Mouse (Mus musculus) limb, embryonic 14.5 days (tissue): ENCODE measurements around the gene Tspan14. TPM values are rescaled to one million over a fixed set of nuclear protein-coding genes. Genes with fewer than 3 reads are reported as not detected.

ENCODE experiments used
- ATAC-seq: fragments of 200-750 bp; cut with Nextera tagmentation; 2 replicates; pipeline ENCODE4 v1.8.0; 2017; ENCODE audit warnings: low read depth, moderate number of reproducible peaks, moderate TSS enrichment; ENCODE audit not compliant: low FRiP score
- DNase-seq: peaks from one replicate; pipeline ENCODE4 v3.0.0-alpha.2; 2015; ENCODE audit warnings: low spot score
- H3K27ac ChIP-seq: fragments of 300-500 bp; sonication (generic); replicated peaks from 2 replicates; pipeline ENCODE4 v1.5.1; 2014; ENCODE audit warnings: low read depth, mild to moderate bottlenecking, low read length, moderate library complexity, mixed read lengths
- H3K27me3 ChIP-seq: fragments of 300-500 bp; sonication (generic); 2 replicates; pipeline ENCODE4 v1.6.1; 2014; ENCODE audit warnings: low read length, mixed read lengths; ENCODE audit not compliant: control insufficient read depth, insufficient read depth
- H3K36me3 ChIP-seq: fragments of 300-500 bp; sonication (generic); 2 replicates; pipeline ENCODE4 v1.6.1; 2014; ENCODE audit warnings: mild to moderate bottlenecking, low read length, moderate library complexity, mixed read lengths; ENCODE audit not compliant: control insufficient read depth, insufficient read depth
- H3K4me1 ChIP-seq: fragments of 300-500 bp; sonication (generic); 2 replicates; pipeline ENCODE4 v1.6.1; 2014; ENCODE audit warnings: antibody characterized with exemption, low read length, mixed read lengths; ENCODE audit not compliant: control insufficient read depth, insufficient read depth
- H3K4me2 ChIP-seq: fragments of 300-500 bp; sonication (generic); replicated peaks from 2 replicates; pipeline ENCODE4 v1.6.1; 2014; ENCODE audit warnings: low read depth, mild to moderate bottlenecking, low read length, moderate library complexity; ENCODE audit not compliant: severe bottlenecking
- H3K4me3 ChIP-seq: fragments of 300-500 bp; sonication (generic); replicated peaks from 2 replicates; pipeline ENCODE4 v1.5.1; 2014; ENCODE audit warnings: low read length
- H3K9ac ChIP-seq: fragments of 300-500 bp; sonication (generic); 2 replicates; pipeline ENCODE4 v1.6.1; 2014; ENCODE audit warnings: mild to moderate bottlenecking, low read depth, low read length, moderate library complexity; ENCODE audit not compliant: severe bottlenecking
- H3K9me3 ChIP-seq: fragments of 300-500 bp; sonication (generic); 2 replicates; pipeline ENCODE4 v1.6.1; 2016; ENCODE audit warnings: low read length; ENCODE audit not compliant: control insufficient read depth
- POLR2A ChIP-seq: fragments of 200-500 bp; IDR thresholded peaks from 2 replicates; pipeline ENCODE4 v1.8.0; 2012; ENCODE audit warnings: inconsistent platforms, mild to moderate bottlenecking, moderate library complexity, borderline replicate concordance; ENCODE audit not compliant: insufficient read depth, insufficient read length; ENCODE audit errors: extremely low read depth
- WGBS: fragments of 180-500 bp; shearing (Covaris S2); extraction: QIAGEN DNeasy Blood & Tissue Kit; methylation state at CpG from one replicate; pipeline ENCODE4 v1.1.7; 2014; 5-methylcytosine and 5-hydroxymethylcytosine counted together
- polyA plus RNA-seq, 2 experiments: library from polyadenylated mRNA; depleted of rRNA in 1 of 2; stranded (reverse) in 1 of 2; unstranded in 1 of 2; fragments of >200 nt; fragmentation: Nextera tagmentation in 1 of 2; extraction: Ambion mirVana in 1 of 2; gene quantifications; 2 replicates each; pipeline versions ENCODE4 v1.2.1 to v1.2.3; 2012 to 2014

Gene Tspan14
- polyA plus RNA-seq, 2 experiments, result 75.2 to 75.5 TPM

GRCm38 (mm10) chr14:40949730-40950614 is 16.6 kb downstream of the Tspan14 start:
- Histone ChIP-seq H3K27ac (0 out of 2 replicates have a peak overlapping the region, but pooled peaks have one; percentile 38), H3K36me3 (peaks cover 5% of the 10 kb centered on the region; the same call in 1 of the 2 replicates), H3K27me3 (no peaks in the 10 kb centered on the region), H3K4me2 (no peak overlapping the region), H3K9me3 (no peaks in the 10 kb centered on the region), H3K4me3 (no peak overlapping the region), H3K9ac (no peak overlapping the region), H3K4me1 (peaks cover 40% of the 10 kb centered on the region)
- no peak for TF ChIP-seq POLR2A
- 70% methylated on average over 7 of the region's 7 CpGs for WGBS
- ATAC-seq, result no peak
- DNase-seq, result no peak

GRCm38 (mm10) chr14:40949047-40949446 is 17.6 kb downstream of the Tspan14 start:
- no peak for DNase-seq
- Histone ChIP-seq H3K4me2 (no peak overlapping the region), H3K4me1 (peaks cover 33% of the 10 kb centered on the region), H3K9me3 (no peaks in the 10 kb centered on the region), H3K27ac (peak overlapping the region; percentile 34; the same call in 1 of the 2 replicates), H3K4me3 (no peak overlapping the region), H3K9ac (no peak overlapping the region), H3K36me3 (peaks cover 5% of the 10 kb centered on the region; the same call in 1 of the 2 replicates), H3K27me3 (no peaks in the 10 kb centered on the region)
- WGBS, result 49% methylated on average over 3 of the region's 3 CpGs
- no peak for TF ChIP-seq POLR2A
- no peak for ATAC-seq

GRCm38 (mm10) chr14:40948522-40948921 is 18.1 kb downstream of the Tspan14 start:
- no peak overlapping the region for H3K4me2 ChIP-seq
- H3K27me3 ChIP-seq, result no peaks in the 10 kb centered on the region
- H3K27ac ChIP-seq, result peak overlapping the region; percentile 34
- H3K36me3 ChIP-seq, result peaks cover 5% of the 10 kb centered on the region; the same call in 1 of the 2 replicates
- peaks cover 32% of the 10 kb centered on the region for H3K4me1 ChIP-seq
- no peak overlapping the region for H3K4me3 ChIP-seq
- 78% methylated on average over 5 of the region's 5 CpGs for WGBS
- DNase-seq (no peak), ATAC-seq (no peak)
- H3K9ac ChIP-seq, result no peak overlapping the region
- H3K9me3 ChIP-seq, result no peaks in the 10 kb centered on the region
- TF ChIP-seq POLR2A, result no peak

- Histone ChIP-seq H3K4me3 (no peak overlapping the region), H3K36me3 (peaks cover 5% of the 10 kb centered on the region; the same call in 1 of the 2 replicates), H3K27me3 (no peaks in the 10 kb centered on the region), H3K9ac (no peak overlapping the region), H3K4me1 (peaks cover 26% of the 10 kb centered on the region), H3K4me2 (no peak overlapping the region), H3K9me3 (no peaks in the 10 kb centered on the region), H3K27ac (peak overlapping the region; percentile 33; the same call in 1 of the 2 replicates)
- no peak for ATAC-seq
- TF ChIP-seq POLR2A, result no peak
- no peak for DNase-seq
- WGBS, result 70% methylated on average over 14 of the region's 14 CpGs
Measured at GRCm38 (mm10) chr14:40947431-40948394, 18.9 kb downstream of the Tspan14 start.

GRCm38 (mm10) chr14:40943802-40944201 is 22.8 kb downstream of the Tspan14 start:
- Histone ChIP-seq H3K4me1 (peaks cover 7% of the 10 kb centered on the region), H3K27ac (no peak overlapping the region), H3K4me2 (no peak overlapping the region), H3K27me3 (no peaks in the 10 kb centered on the region), H3K9ac (no peak overlapping the region), H3K9me3 (no peaks in the 10 kb centered on the region), H3K4me3 (no peak overlapping the region), H3K36me3 (peaks cover 5% of the 10 kb centered on the region; the same call in 1 of the 2 replicates)
- WGBS, result 95% methylated on average over 2 of the region's 2 CpGs
- no peak for DNase-seq
- no peak for TF ChIP-seq POLR2A
- no peak for ATAC-seq
